Mouse (Mus musculus) limb, embryonic 15.5 days (tissue): ENCODE measurements around the gene Gimap4. TPM values are rescaled to one million over a fixed set of nuclear protein-coding genes. Genes with fewer than 3 reads are reported as not detected.

Experiments used
- ATAC-seq: fragments of 200-750 bp; cut with Nextera tagmentation; 2 replicates; pipeline ENCODE4 v1.8.0; 2017; ENCODE audit warnings: low read depth, moderate TSS enrichment; ENCODE audit not compliant: insufficient number of reproducible peaks, low FRiP score, low TSS enrichment
- H3K27ac ChIP-seq: fragments of 300-500 bp; sonication (generic); 2 replicates; pipeline ENCODE4 v1.5.1; 2015; ENCODE audit warnings: moderate library complexity, mild to moderate bottlenecking, inconsistent platforms
- H3K27me3 ChIP-seq: fragments of 300-500 bp; sonication (generic); 2 replicates; pipeline ENCODE4 v1.6.1; 2015; ENCODE audit warnings: inconsistent platforms
- H3K36me3 ChIP-seq: fragments of 300-500 bp; sonication (generic); 2 replicates; pipeline ENCODE4 v1.6.1; 2015; ENCODE audit warnings: inconsistent platforms
- H3K4me1 ChIP-seq: fragments of 300-500 bp; sonication (generic); 2 replicates; pipeline ENCODE4 v1.6.1; 2015; ENCODE audit warnings: inconsistent platforms
- H3K4me2 ChIP-seq: fragments of 300-500 bp; sonication (generic); 2 replicates; pipeline ENCODE4 v1.6.1; 2015; ENCODE audit warnings: mild to moderate bottlenecking, inconsistent platforms
- H3K4me3 ChIP-seq: fragments of 300-500 bp; sonication (generic); 2 replicates; pipeline ENCODE4 v1.5.1; 2015; ENCODE audit warnings: mild to moderate bottlenecking, inconsistent platforms
- H3K9ac ChIP-seq: fragments of 300-500 bp; sonication (generic); 2 replicates; pipeline ENCODE4 v1.6.1; 2015; ENCODE audit warnings: inconsistent platforms
- H3K9me3 ChIP-seq: fragments of 300-500 bp; sonication (generic); 2 replicates; pipeline ENCODE4 v1.6.1; 2016; ENCODE audit warnings: inconsistent platforms
- WGBS: fragments of 180-500 bp; shearing (Covaris S2); methylation state at CpG from one replicate; pipeline ENCODE4 v1.1.7; 2015; 5-methylcytosine and 5-hydroxymethylcytosine counted together
- polyA plus RNA-seq: library from polyadenylated mRNA; unstranded; fragments of >200 nt; fragmentation: Nextera tagmentation; extraction: Ambion mirVana; gene quantifications from 2 replicates; pipeline ENCODE4 v1.2.1, GENCODE M21; 2015

The Gimap4 gene
- 17.5 and 20.6 TPM in 2 replicates for polyA plus RNA-seq

DNA sequence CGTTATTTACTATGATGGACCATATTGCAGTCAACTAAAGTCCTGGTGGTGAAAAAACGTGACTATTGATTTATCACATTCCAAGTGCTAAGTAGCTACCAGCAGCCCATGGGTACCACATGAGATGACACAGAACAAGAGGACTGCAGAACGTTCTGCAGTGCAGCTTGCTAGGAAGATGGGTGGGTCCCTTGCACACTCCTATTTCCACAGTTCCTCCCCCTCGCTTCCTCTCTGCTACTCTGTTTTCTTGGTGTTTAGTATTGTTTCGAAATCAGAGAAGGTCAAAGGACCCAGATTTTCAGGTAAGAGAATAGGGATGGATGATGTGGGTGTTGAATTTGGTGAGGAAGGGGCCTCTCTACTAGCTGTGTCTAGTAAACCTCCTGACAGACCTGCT is at the start of gene Gimap4:
Gimap4 (plus strand) TSS at position 231 of the 400 bp plus-strand sequence.
- H3K27ac ChIP-seq, result no peak within 1 kb of the TSS
- no peak within 1 kb of the TSS for H3K4me3 ChIP-seq
- H3K9me3 ChIP-seq, result no peaks in the 10 kb centered on the region
- no peaks in the 10 kb centered on the region for H3K27me3 ChIP-seq
- H3K36me3 ChIP-seq, result no peaks in the 10 kb centered on the region
- H3K9ac ChIP-seq, result no peak within 1 kb of the TSS
- no peaks in the 10 kb centered on the region for H3K4me1 ChIP-seq
- no peak within 1 kb of the TSS for H3K4me2 ChIP-seq
- no peak for ATAC-seq
- 67% methylated on average over 5 of the region's 5 CpGs for WGBS

DNA sequence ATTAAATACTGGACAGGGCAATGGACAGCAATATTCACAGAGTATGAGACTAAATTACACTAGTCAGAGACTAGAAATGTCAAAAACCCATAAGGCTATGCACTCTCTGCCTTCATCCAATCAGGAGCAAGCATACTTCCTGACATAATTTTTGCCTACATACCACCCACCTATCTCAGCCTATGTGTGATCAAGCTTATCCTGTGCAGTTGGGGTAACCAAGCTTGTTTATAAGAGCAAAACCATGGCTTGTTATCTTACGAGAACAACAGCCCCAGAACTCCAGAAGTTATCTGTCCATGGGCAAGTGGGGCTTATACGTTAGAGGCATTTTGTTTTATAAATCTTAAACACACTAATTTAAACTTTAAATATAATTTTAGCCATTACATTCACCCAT is 49.2 kb upstream of the Gimap4 start:
- ATAC-seq, result no peak
- H3K4me1 ChIP-seq, result no peaks in the 10 kb centered on the region
- H3K36me3 ChIP-seq, result no peaks in the 10 kb centered on the region
- no peaks in the 10 kb centered on the region for H3K9me3 ChIP-seq
- H3K4me2 ChIP-seq, result no peak overlapping the region
- H3K4me3 ChIP-seq, result no peak overlapping the region
- H3K27ac ChIP-seq, result no peak overlapping the region
- H3K9ac ChIP-seq, result no peak overlapping the region
- 78% methylated on average over 2 of the region's 2 CpGs for WGBS
- H3K27me3 ChIP-seq, result peaks cover 2% of the 10 kb centered on the region

DNA sequence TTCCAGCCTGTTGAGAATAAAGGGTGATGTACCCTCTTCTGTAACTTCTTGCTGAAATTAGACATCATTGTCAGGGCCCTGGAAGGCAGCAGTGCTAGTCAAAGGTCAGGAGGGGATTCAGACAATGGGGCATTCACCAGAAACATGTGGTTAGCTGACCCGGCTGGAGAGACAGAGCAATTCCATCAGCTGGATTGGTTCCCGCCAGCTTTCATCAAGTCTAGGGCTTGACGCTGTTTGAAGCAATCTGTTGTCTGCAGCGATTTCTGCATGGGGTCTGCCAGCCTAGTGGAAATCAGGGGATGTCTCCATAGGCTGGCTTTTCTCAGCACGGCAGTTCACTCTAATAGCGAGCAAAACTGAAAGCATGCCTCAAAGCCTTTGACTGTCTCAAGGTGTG is 47.8 kb upstream of the Gimap4 start:
- H3K27me3 ChIP-seq, result no peaks in the 10 kb centered on the region
- H3K36me3 ChIP-seq, result no peaks in the 10 kb centered on the region
- H3K27ac ChIP-seq, result no peak overlapping the region
- no peaks in the 10 kb centered on the region for H3K4me1 ChIP-seq
- no peaks in the 10 kb centered on the region for H3K9me3 ChIP-seq
- no peak overlapping the region for H3K4me2 ChIP-seq
- whole genome bisulfite sequencing, result 63% methylated on average over 6 of the region's 6 CpGs
- no peak overlapping the region for H3K9ac ChIP-seq
- H3K4me3 ChIP-seq, result no peak overlapping the region
- no peak for ATAC-seq

DNA sequence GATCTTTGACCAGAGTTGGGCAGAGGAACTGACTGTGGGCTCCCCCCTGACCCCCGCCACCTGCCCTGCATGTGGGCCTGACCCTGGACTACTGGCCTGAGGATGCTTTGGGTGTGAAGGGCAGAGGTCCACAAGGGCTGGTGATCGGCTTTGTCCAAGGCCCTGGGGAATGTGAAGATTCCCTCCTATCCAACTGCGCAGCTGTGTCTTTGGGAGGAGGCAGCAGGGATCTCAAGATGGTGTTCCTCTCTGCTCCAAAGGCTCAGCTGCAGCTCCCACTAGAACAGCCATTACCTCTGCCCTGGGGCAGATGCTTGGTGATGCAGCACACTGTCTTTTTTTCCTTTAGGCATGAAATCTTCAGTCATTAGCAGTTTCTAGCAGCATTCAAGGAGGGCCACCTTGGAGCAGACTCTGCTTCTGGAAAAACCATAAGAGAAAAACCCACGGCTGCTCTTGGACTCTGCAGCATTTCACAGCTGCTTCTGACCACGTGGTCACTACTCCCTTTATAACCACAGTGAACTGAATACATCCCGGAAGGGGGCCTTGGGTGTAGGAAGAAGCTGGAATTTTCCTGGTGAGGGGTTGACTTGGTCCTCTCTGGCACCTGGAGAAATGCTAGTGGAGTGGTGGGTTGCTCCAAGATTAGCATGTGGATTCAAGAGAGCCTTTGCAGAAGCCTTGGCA is 46.4 kb upstream of the Gimap4 start:
- Histone ChIP-seq H3K9ac (no peak overlapping the region), H3K27ac (no peak overlapping the region), H3K4me3 (no peak overlapping the region), H3K36me3 (no peaks in the 10 kb centered on the region), H3K9me3 (no peaks in the 10 kb centered on the region), H3K4me1 (no peaks in the 10 kb centered on the region), H3K4me2 (no peak overlapping the region), H3K27me3 (no peaks in the 10 kb centered on the region)
- WGBS, result 59% methylated on average over 6 of the region's 6 CpGs
- ATAC-seq, result no peak

DNA sequence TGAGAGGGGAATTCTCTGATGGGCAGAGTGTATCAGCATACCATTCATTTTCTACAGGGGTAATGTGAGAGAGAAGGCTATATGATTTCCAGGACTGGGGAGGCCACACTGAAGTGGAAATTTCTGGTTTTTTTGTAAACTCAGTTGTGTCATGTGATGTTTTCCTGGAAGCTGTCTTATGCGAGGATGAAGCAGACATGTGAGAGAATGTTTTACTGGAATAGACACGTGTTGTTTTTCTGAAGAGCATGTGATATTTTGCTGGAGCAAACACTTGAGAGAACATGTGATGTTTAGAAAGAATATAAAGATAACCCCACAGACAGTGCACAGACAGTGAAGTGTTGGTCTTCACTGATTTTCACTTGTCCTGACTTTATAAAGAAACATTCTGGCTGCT is 45.8 kb upstream of the Gimap4 start:
- H3K36me3 ChIP-seq, result no peaks in the 10 kb centered on the region
- H3K27me3 ChIP-seq, result no peaks in the 10 kb centered on the region
- H3K27ac ChIP-seq, result no peak overlapping the region
- H3K4me1 ChIP-seq, result no peaks in the 10 kb centered on the region
- H3K4me2 ChIP-seq, result no peak overlapping the region
- ATAC-seq, result no peak
- no peak overlapping the region for H3K9ac ChIP-seq
- H3K9me3 ChIP-seq, result no peaks in the 10 kb centered on the region
- WGBS, result 68% methylated on average over 2 of the region's 2 CpGs
- no peak overlapping the region for H3K4me3 ChIP-seq

DNA sequence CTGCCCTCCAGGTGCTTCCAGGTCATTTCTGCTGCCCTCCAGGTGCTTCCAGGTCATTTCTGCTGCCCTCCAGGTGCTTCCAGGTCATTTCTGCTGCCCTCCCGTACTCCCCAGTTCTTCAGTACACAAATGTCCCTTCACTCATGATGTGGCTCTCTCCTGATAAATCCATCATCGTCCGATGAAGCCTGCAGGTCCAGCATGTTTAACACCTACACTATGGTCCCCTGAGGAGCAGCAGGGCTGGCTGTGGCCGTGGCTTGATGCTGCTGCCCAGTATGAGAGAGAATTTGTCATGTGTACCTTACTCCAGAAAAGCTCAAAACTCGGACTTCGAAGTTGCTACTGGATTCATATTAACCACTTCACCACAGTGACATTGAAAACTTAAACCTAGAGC is 43.0 kb upstream of the Gimap4 start:
- Histone ChIP-seq H3K4me1 (no peaks in the 10 kb centered on the region), H3K4me3 (no peak overlapping the region), H3K9me3 (no peaks in the 10 kb centered on the region), H3K27me3 (no peaks in the 10 kb centered on the region), H3K27ac (no peak overlapping the region), H3K9ac (no peak overlapping the region), H3K4me2 (no peak overlapping the region), H3K36me3 (no peaks in the 10 kb centered on the region)
- WGBS, result 59% methylated on average over 6 of the region's 6 CpGs
- no peak for ATAC-seq

DNA sequence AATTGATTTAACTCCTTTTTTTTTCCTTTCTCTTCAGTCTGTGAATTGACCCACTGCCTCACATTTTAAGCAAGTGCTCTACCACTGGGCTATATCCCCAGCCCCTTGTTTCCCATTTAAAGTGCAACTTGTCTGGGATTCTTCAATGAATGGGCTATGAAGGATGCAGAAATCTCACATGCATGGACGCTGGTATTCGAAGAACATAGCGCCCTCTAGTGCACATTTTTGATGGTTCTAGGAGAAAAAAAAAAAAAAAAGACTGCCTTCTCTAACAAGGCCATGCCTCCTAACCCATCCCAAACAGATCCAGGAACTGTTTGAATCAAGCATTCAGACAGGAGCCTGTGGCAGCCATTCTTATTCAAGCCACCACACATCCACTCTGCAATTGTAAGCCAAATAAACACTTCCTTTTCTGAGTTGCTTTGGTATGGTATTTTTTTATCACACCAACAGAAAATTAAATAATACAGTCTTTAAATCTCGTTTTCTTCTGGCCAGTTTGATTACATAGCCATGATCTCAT is 41.5 kb upstream of the Gimap4 start:
- no peaks in the 10 kb centered on the region for H3K36me3 ChIP-seq

DNA sequence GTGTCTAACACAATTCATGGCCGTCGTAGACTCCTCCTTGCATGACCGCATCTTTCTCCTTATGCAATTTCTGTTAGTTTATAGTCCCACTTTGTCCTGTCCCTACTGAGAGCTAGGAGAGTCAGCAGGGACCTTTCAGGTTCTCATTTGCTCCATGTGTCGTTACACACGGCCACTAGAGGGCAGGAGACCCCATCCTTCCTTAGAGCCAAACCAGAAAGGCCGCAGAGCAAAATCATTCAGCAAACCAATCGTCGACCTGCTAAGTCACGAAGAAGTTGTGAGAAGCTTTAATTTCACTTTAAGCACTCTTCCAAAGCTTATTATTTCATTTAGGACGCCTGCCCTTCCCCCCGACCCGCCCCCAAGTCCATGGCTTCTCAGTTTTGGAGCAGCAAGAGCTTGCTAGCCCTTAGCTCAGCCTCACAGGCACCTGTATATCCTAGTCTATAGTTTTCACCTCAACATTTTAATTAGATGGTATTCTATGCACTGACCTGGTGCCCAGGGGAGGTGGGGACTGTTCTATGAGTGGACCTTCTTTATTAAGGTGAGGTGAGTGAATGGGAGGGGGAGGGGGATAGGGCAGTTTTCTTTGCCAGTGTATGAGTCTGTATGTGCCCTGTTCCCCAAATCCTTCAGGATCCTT is 38.6 kb upstream of the Gimap4 start:
- H3K36me3 ChIP-seq, result no peaks in the 10 kb centered on the region
- H3K4me1 ChIP-seq, result no peaks in the 10 kb centered on the region
- H3K4me2 ChIP-seq, result no peak overlapping the region
- no peak overlapping the region for H3K9ac ChIP-seq
- no peak overlapping the region for H3K27ac ChIP-seq
- H3K4me3 ChIP-seq, result no peak overlapping the region
- no peaks in the 10 kb centered on the region for H3K27me3 ChIP-seq
- no peak for ATAC-seq
- H3K9me3 ChIP-seq, result no peaks in the 10 kb centered on the region
- 9% methylated on average over 12 of the region's 12 CpGs for WGBS

More for the DNA sequence above, 41.5 kb upstream of the Gimap4 start:
- H3K9ac ChIP-seq, result no peak overlapping the region
- no peak overlapping the region for H3K4me3 ChIP-seq
- H3K27me3 ChIP-seq, result no peaks in the 10 kb centered on the region
- no peaks in the 10 kb centered on the region for H3K9me3 ChIP-seq
- H3K4me1 ChIP-seq, result no peaks in the 10 kb centered on the region
- no peak overlapping the region for H3K27ac ChIP-seq
- ATAC-seq, result no peak
- H3K4me2 ChIP-seq, result no peak overlapping the region
- WGBS, result 18% methylated on average over 4 of the region's 4 CpGs

DNA sequence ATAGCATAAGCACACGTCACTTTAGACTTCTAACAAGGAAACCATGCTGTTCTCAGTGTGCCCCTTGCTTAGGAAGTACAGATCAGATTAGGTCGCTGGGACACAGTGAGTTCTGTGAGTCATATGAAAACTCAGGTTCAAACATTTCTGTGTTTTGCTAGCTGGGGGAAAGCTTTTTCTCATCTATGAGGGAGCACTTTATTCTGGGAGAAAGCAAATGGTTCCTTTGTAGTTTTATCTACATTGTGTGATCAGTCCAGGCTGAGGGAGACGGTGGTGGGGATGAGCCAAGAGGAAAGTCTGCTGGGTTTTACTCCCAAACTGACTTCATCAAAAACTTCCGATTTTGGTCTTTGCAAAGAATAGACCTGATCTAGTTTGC is 38.0 kb upstream of the Gimap4 start:
- WGBS, result 82% methylated on average over 4 of the region's 4 CpGs

DNA sequence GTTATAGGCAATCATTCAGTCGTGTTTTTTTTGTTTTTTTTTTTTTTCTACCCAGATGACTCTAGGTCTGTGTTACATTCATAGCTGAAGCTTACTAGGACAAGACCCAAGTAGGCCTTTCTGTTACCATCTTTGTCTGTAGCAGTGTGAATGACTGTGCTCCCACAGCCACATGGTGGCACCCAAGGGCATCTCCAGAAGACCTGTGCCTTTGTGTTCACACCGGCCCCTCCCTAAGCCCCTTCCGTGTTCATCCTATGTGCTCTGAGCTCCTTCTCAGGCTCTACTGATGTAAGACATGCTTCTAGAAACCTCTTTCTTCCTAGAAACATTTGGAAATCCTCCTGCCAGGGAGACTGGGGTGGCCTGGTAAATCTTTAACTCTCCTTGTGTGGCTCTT is 37.4 kb upstream of the Gimap4 start, which contains the start of gene Gimap8:
Gimap8 (plus strand) TSS at position 240 of the 400 bp plus-strand sequence.
- ATAC-seq, result no peak
- Histone ChIP-seq H3K27ac (no peak within 1 kb of the TSS), H3K9ac (no peak within 1 kb of the TSS), H3K27me3 (no peaks in the 10 kb centered on the region), H3K4me3 (no peak within 1 kb of the TSS), H3K4me2 (no peak within 1 kb of the TSS), H3K4me1 (no peaks in the 10 kb centered on the region), H3K36me3 (no peaks in the 10 kb centered on the region), H3K9me3 (no peaks in the 10 kb centered on the region)
- WGBS, result 46% methylated on average over 3 of the region's 3 CpGs

More for the DNA sequence above, 38.0 kb upstream of the Gimap4 start:
- Histone ChIP-seq H3K4me3 (no peak overlapping the region), H3K36me3 (no peaks in the 10 kb centered on the region), H3K27ac (no peak overlapping the region), H3K27me3 (no peaks in the 10 kb centered on the region), H3K4me1 (no peaks in the 10 kb centered on the region), H3K4me2 (no peak overlapping the region), H3K9ac (no peak overlapping the region), H3K9me3 (no peaks in the 10 kb centered on the region)
- ATAC-seq, result no peak

DNA sequence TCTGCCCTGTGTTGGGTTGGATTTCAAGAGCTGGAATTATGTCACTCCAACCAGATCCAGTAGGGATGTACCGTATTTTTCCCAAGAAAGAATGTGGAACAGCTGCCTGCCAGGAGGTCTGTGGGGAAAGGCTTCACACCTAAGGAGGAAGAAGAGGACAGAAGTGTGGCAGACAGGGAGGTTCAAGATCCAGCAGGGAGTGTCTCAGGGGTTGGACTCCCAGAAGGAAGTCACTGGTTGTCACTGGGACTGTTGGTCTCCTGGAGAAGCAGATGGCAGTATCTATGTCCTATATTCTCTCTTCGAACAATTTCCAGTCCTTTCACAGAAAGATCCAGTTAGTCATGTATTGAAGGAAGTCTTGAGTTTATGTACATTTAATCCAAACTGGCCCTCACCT is 36.7 kb upstream of the Gimap4 start:
- Histone ChIP-seq H3K9me3 (no peaks in the 10 kb centered on the region), H3K27me3 (no peaks in the 10 kb centered on the region), H3K4me3 (no peak overlapping the region), H3K36me3 (no peaks in the 10 kb centered on the region), H3K9ac (no peak overlapping the region), H3K4me2 (no peak overlapping the region), H3K4me1 (no peaks in the 10 kb centered on the region), H3K27ac (no peak overlapping the region)
- whole genome bisulfite sequencing, result 78% methylated on average over 2 of the region's 2 CpGs
- no peak for ATAC-seq

DNA sequence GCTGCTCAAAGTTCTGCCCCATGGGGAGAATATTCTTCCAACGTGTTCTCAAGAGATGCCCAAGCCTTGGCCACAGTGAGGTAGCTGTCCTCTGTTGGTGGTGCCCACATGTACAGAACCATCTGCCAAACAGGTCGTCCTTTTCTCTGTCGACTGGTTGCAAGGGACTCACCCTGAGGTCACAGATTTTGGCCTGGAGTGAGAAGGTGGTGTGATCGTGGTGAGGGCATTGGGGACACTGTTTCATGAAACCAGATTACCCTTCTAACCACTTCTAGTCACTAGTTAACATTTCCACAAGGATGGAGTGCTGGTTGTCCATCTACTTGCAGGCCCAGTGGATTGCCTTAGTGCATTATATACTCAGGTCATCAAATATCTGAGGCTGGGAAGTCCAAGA is 35.6 kb upstream of the Gimap4 start:
- ATAC-seq, result no peak
- no peak overlapping the region for H3K27ac ChIP-seq
- no peaks in the 10 kb centered on the region for H3K27me3 ChIP-seq
- H3K9ac ChIP-seq, result no peak overlapping the region
- no peaks in the 10 kb centered on the region for H3K9me3 ChIP-seq
- H3K36me3 ChIP-seq, result no peaks in the 10 kb centered on the region
- no peaks in the 10 kb centered on the region for H3K4me1 ChIP-seq
- WGBS, result 82% methylated on average over 4 of the region's 4 CpGs
- H3K4me2 ChIP-seq, result no peak overlapping the region
- H3K4me3 ChIP-seq, result no peak overlapping the region
